Mouse (Mus musculus): ENCODE results near the gene Sars2.
A peak's percentile ranks its signal among the peaks of the same experiment; 100 is the strongest.

Sars2 gene

GRCm38 (mm10) chr7:28726600-28726999 is 15.2 kb upstream of the Sars2 start:
- DNase-seq (ENCODE audit: extremely low spot score, low read depth, low spot score): no peak

GRCm38 (mm10) chr7:28727649-28728340 is 14.0 kb upstream of the Sars2 start:
- DNase-seq (ENCODE audit: extremely low spot score, low read depth, low spot score): no peak

- peak; percentile 63 for DNase-seq (ENCODE audit: extremely low spot score, low read depth, low spot score)
These were observed 9.2 kb upstream of the Sars2 start for GRCm38 (mm10) chr7:28732341-28733142.

GRCm38 (mm10) chr7:28733211-28733610 is 8.6 kb upstream of the Sars2 start:
- no peak for DNase-seq (ENCODE audit: extremely low spot score, low read depth, low spot score)

- no peak for DNase-seq (ENCODE audit: extremely low spot score, low read depth, low spot score)
These were observed 6.1 kb upstream of the Sars2 start for GRCm38 (mm10) chr7:28735701-28736100.

- no peak for DNase-seq (ENCODE audit: extremely low spot score, low read depth, low spot score)
These were observed 2.0 kb upstream of the Sars2 start for GRCm38 (mm10) chr7:28739829-28740228.

- DNase-seq (ENCODE audit: extremely low spot score, low read depth, low spot score): no peak
These were observed 843 bp upstream of the Sars2 start for GRCm38 (mm10) chr7:28740949-28741348.

GRCm38 (mm10) chr7:28741368-28741708 is 454 bp upstream of the Sars2 start:
- no peak for DNase-seq (ENCODE audit: extremely low spot score, low read depth, low spot score)

- no peak for DNase-seq (ENCODE audit: extremely low spot score, low read depth, low spot score)
These were observed 8.1 kb downstream of the Sars2 start for GRCm38 (mm10) chr7:28749935-28750334.

- DNase-seq (ENCODE audit: extremely low spot score, low read depth, low spot score): no peak
These were observed 14.3 kb downstream of the Sars2 start, which contains the start of gene Ccer2 for GRCm38 (mm10) chr7:28756079-28756478. Ccer2 (plus strand) TSS chr7:28756174.

GRCm38 (mm10) chr7:28758623-28759022 is 16.8 kb downstream of the Sars2 start:
- DNase-seq (ENCODE audit: extremely low spot score, low read depth, low spot score): no peak

GRCm38 (mm10) chr7:28761907-28762306 is 20.1 kb downstream of the Sars2 start:
- no peak for DNase-seq (ENCODE audit: extremely low spot score, low read depth, low spot score)

GRCm38 (mm10) chr7:28765211-28765610 is 23.4 kb downstream of the Sars2 start:
- DNase-seq (ENCODE audit: extremely low spot score, low read depth, low spot score): no peak

GRCm38 (mm10) chr7:28766173-28766879 is 24.5 kb downstream of the Sars2 start, which contains the start of gene Sirt2:
Sirt2 (plus strand) TSS chr7:28766735.
- DNase-seq (ENCODE audit: extremely low spot score, low read depth, low spot score): peak; percentile 95

GRCm38 (mm10) chr7:28766910-28767309 is 25.1 kb downstream of the Sars2 start:
- DNase-seq (ENCODE audit: extremely low spot score, low read depth, low spot score): no peak

- no peak for DNase-seq (ENCODE audit: extremely low spot score, low read depth, low spot score)
These were observed 25.7 kb downstream of the Sars2 start, which contains the start of gene Nfkbib for GRCm38 (mm10) chr7:28767462-28767965. Nfkbib (minus strand) TSS chr7:28767512.

- DNase-seq (ENCODE audit: extremely low spot score, low read depth, low spot score): no peak
These were observed 27.7 kb downstream of the Sars2 start for GRCm38 (mm10) chr7:28769414-28769958.

- DNase-seq (ENCODE audit: extremely low spot score, low read depth, low spot score): no peak
These were observed 28.5 kb downstream of the Sars2 start for GRCm38 (mm10) chr7:28770309-28770708.

- no peak for DNase-seq (ENCODE audit: extremely low spot score, low read depth, low spot score)
These were observed 30.1 kb downstream of the Sars2 start for GRCm38 (mm10) chr7:28771867-28772266.

GRCm38 (mm10) chr7:28773163-28773562 is 31.4 kb downstream of the Sars2 start:
- no peak for DNase-seq (ENCODE audit: extremely low spot score, low read depth, low spot score)

GRCm38 (mm10) chr7:28774164-28774563 is 32.4 kb downstream of the Sars2 start:
- no peak for DNase-seq (ENCODE audit: extremely low spot score, low read depth, low spot score)

All from hindlimb bud, embryonic 11.5 days (tissue).